Mouse (Mus musculus) heart, embryonic 11.5 days (tissue): ENCODE measurements around the gene Adgrl2. TPM values are rescaled to one million over a fixed set of nuclear protein-coding genes. Genes with fewer than 3 reads are reported as not detected.

Source experiments
- ATAC-seq: fragments of 200-750 bp; cut with Nextera tagmentation; replicated peaks from 2 replicates; pipeline ENCODE4 v1.8.0; 2017; ENCODE audit warnings: moderate library complexity; ENCODE audit not compliant: insufficient number of reproducible peaks, low FRiP score, low TSS enrichment
- H3K27ac ChIP-seq: fragments of 300-500 bp; sonication (generic); 2 replicates; pipeline ENCODE4 v1.5.1; 2014; ENCODE audit warnings: mild to moderate bottlenecking, low read depth, low read length
- H3K27me3 ChIP-seq: fragments of 300-500 bp; sonication (generic); 2 replicates; pipeline ENCODE4 v1.6.1; 2014; ENCODE audit warnings: mild to moderate bottlenecking, low read length, mixed read lengths; ENCODE audit not compliant: control insufficient read depth, insufficient read depth
- H3K36me3 ChIP-seq: fragments of 300-500 bp; sonication (generic); 2 replicates; pipeline ENCODE4 v1.6.1; 2014; ENCODE audit warnings: mild to moderate bottlenecking, low read length, moderate library complexity, mixed read lengths; ENCODE audit not compliant: control insufficient read depth, insufficient read depth
- H3K4me1 ChIP-seq: fragments of 300-500 bp; sonication (generic); 2 replicates; pipeline ENCODE4 v1.6.1; 2014; ENCODE audit warnings: low read length; ENCODE audit not compliant: control insufficient read depth, insufficient read depth
- H3K4me2 ChIP-seq: fragments of 300-500 bp; sonication (generic); 2 replicates; pipeline ENCODE4 v1.6.1; 2014; ENCODE audit warnings: mild to moderate bottlenecking, moderate library complexity
- H3K4me3 ChIP-seq: fragments of 300-500 bp; sonication (generic); 2 replicates; pipeline ENCODE4 v1.5.1; 2014; ENCODE audit warnings: low read depth, low read length
- H3K9ac ChIP-seq: fragments of 300-500 bp; sonication (generic); 2 replicates; pipeline ENCODE4 v1.6.1; 2014; ENCODE audit warnings: mild to moderate bottlenecking, low read depth, low read length, moderate library complexity
- H3K9me3 ChIP-seq: fragments of 300-500 bp; sonication (generic); replicated peaks from 2 replicates; pipeline ENCODE4 v1.6.1; 2016; ENCODE audit warnings: low read length; ENCODE audit not compliant: control insufficient read depth
- WGBS: fragments of 180-500 bp; shearing (Covaris S2); extraction: QIAGEN DNeasy Blood & Tissue Kit; methylation state at CpG from one replicate; pipeline ENCODE4 v1.1.7; 2014; ENCODE audit not compliant: insufficient replicate concordance; 5-methylcytosine and 5-hydroxymethylcytosine counted together
- polyA plus RNA-seq: library from polyadenylated mRNA; unstranded; fragments of >200 nt; fragmentation: Nextera tagmentation; extraction: Ambion mirVana; gene quantifications from 2 replicates; pipeline ENCODE4 v1.2.1, GENCODE M21; 2014

Gene Adgrl2
- polyA plus RNA-seq, 1 experiment from 2014 or later: 37.3 TPM

DNA sequence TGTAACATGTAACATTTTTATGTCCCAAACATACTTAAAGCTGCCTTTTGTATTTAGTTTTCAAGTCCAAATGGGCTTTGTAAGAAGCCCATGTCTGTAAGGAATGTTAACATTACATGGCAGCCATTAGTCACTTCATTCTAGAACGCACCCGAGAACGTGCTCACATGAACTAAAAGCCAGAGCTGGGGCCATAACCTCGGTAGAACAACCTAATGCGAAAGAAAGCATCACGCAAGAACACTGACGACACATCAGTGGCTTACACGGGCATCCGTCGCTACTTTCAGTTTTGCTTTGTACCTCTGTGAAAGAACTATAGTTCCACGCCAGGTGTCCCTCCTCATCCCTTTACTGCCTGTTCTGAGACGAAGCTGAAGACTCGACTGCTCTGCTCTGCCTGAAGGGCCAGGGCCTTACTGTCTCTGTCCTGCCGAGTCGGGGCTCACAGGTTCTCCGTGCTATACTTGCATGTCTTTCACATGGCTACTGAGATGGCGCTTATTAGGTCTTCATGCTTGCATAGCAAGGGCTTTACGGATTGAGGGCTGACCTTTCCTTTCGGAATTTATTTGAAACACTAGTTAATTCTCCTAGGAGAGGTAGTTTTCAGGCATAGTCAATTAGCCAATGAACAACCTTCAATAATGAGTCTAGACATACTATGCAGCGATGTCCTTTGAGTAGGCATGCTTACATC, 157.1 kb downstream of the Adgrl2 start:
- H3K4me3 ChIP-seq: no peak overlapping the region

DNA sequence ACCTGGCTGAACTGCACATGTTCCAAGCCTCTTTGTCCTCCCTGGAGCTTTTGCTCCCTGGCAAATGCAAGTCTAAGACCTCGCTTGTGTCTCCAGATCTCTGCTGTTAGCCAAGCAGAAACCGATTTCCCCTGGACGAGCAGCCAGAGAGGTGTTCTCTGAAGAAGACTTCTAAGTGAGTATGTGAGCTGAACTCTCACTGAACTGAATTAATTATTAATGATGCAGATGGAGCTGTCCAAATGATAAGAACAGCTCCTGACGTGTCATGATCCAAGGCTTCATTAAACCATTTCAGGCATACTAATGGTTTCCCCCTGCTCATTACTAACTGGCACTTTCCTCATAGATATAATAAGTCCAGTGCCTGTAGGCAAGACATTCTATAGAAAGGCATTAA, 158.4 kb downstream of the Adgrl2 start:
- peaks cover 9% of the 10 kb centered on the region for H3K36me3 ChIP-seq

More for the DNA sequence above, 157.1 kb downstream of the Adgrl2 start:
- H3K9ac ChIP-seq: no peak overlapping the region
- no peaks in the 10 kb centered on the region for H3K9me3 ChIP-seq
- peaks cover 5% of the 10 kb centered on the region; the same call in 1 of the 2 replicates for H3K4me1 ChIP-seq
- no peaks in the 10 kb centered on the region for H3K27me3 ChIP-seq
- no peak for ATAC-seq
- no peak overlapping the region for H3K27ac ChIP-seq
- no peak overlapping the region for H3K4me2 ChIP-seq
- H3K36me3 ChIP-seq: peaks cover 9% of the 10 kb centered on the region
- WGBS: 90% methylated on average over 20 of the region's 20 CpGs

DNA sequence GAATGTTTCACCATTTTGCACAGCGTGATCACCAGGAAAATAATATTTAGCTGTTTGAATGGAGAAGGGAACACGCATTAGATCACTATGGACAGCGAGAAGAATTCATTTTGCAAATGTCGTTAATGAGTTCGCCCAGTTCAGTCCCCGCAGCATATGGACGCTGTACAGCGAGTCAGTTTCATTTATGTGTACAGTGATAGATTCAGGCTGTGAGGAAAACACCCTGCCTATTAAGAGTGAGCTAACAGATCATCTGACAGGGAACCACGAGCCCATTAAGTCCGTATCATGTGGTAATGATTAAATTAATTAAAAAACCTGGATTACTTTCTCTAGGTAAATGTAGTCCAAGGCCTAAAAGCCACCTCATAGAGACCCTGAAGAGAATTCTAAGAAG, 161.8 kb downstream of the Adgrl2 start:
- no peak for ATAC-seq
- 91% methylated on average over 10 of the region's 10 CpGs for WGBS
- H3K9ac ChIP-seq: no peak overlapping the region
- H3K27me3 ChIP-seq: no peaks in the 10 kb centered on the region
- no peak overlapping the region for H3K4me2 ChIP-seq
- H3K9me3 ChIP-seq: no peaks in the 10 kb centered on the region
- no peak overlapping the region for H3K27ac ChIP-seq
- no peak overlapping the region for H3K4me3 ChIP-seq
- peaks cover 5% of the 10 kb centered on the region; the same call in 1 of the 2 replicates for H3K4me1 ChIP-seq
- H3K36me3 ChIP-seq: peaks cover 8% of the 10 kb centered on the region

More for the DNA sequence above, 158.4 kb downstream of the Adgrl2 start:
- Histone ChIP-seq H3K4me2 (peak overlapping the region; percentile 16; the same call in 1 of the 2 replicates), H3K4me3 (no peak overlapping the region), H3K9me3 (no peaks in the 10 kb centered on the region), H3K27me3 (no peaks in the 10 kb centered on the region), H3K9ac (no peak overlapping the region), H3K4me1 (peaks cover 5% of the 10 kb centered on the region; the same call in 1 of the 2 replicates), H3K27ac (no peak overlapping the region)
- no peak for ATAC-seq
- 50% methylated on average over 4 of the region's 4 CpGs for WGBS

DNA sequence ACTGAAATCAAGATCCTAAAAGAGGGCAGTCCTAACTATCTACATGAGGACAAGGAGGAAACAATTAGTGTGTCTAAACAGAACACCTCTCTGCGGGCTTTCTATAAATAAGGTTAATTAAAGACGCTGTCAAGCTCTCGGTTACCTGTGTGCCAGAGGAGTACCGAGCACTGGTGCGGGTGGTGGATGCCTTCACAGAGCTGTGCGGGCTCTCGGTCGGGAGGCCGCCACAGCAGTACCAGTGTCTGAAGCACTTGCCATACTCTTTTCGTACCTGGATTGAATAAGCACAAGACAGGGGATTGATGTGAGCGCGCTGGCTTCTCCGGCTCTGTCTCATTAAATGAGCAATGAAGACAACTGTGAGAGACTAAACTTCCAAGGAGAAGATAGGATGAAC, 166.8 kb downstream of the Adgrl2 start:
- no peak for ATAC-seq
- no peak overlapping the region for H3K4me2 ChIP-seq
- H3K9me3 ChIP-seq: no peaks in the 10 kb centered on the region
- no peaks in the 10 kb centered on the region for H3K4me1 ChIP-seq
- H3K27me3 ChIP-seq: no peaks in the 10 kb centered on the region
- no peak overlapping the region for H3K27ac ChIP-seq
- no peak overlapping the region for H3K4me3 ChIP-seq
- WGBS: 95% methylated on average over 13 of the region's 13 CpGs
- no peak overlapping the region for H3K9ac ChIP-seq
- H3K36me3 ChIP-seq: peaks cover 22% of the 10 kb centered on the region

DNA sequence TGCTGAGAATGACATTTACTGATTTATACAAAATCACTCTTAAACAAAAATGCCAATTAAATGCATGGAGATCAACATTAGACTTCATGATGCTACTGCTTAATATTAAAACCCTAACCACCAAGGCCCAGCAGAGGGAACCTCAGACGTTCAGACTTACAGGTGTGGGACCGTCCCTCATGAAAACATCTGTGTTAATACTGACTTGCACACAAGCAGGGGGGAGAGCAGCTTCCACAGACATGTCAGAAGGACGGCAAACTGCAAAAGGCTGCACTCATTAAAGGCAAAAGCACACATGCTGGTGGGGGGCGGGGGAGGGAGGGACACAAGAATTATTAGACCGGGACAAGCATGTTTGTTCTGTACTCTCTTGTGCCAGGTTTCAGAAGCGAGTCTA, 168.7 kb downstream of the Adgrl2 start:
- no peak for ATAC-seq
- Histone ChIP-seq H3K4me2 (no peak overlapping the region), H3K36me3 (peaks cover 35% of the 10 kb centered on the region), H3K27ac (no peak overlapping the region), H3K9ac (no peak overlapping the region), H3K4me3 (no peak overlapping the region), H3K27me3 (no peaks in the 10 kb centered on the region), H3K9me3 (no peaks in the 10 kb centered on the region), H3K4me1 (no peaks in the 10 kb centered on the region)
- 86% methylated on average over 6 of the region's 6 CpGs for WGBS

DNA sequence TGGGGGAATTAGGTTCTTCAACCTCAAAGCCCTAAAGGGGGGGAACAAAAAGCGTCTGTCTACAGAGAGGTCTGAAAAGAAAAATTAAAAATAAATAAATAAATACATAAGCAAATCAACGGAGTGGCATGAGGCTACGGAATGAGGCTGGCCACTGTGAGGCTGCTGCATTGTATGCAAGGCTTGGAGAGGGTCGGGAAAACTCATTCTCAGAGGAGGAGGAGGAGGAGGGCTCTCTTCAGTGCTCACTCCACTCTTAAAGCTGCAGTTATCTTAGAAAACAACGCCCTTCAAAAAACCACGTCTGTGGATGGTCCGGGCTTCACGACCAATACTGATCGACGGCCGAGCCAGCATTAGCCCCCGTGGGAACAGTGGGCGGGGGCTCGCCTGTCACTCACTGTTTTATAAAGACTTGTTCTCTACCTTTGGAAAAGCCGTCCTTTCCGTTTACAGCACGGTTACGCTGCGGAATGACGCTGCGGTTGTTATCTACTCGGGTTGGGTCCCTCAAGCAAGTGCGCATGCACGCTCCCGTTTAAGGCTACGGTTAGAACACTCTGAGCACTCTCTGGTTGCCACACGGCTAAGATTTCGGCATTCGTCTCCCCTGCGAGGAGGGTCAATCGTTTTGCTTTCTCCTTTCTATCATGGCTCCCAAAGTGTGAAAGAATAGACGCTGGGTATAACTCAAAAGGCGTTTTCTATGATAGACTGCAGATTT, 170.9 kb downstream of the Adgrl2 start:
- Histone ChIP-seq H3K27ac (no peak overlapping the region), H3K27me3 (no peaks in the 10 kb centered on the region), H3K4me2 (no peak overlapping the region), H3K4me3 (no peak overlapping the region), H3K9me3 (no peaks in the 10 kb centered on the region), H3K9ac (no peak overlapping the region), H3K4me1 (no peaks in the 10 kb centered on the region), H3K36me3 (peaks cover 38% of the 10 kb centered on the region)
- ATAC-seq: no peak
- 89% methylated on average over 33 of the region's 33 CpGs for WGBS

DNA sequence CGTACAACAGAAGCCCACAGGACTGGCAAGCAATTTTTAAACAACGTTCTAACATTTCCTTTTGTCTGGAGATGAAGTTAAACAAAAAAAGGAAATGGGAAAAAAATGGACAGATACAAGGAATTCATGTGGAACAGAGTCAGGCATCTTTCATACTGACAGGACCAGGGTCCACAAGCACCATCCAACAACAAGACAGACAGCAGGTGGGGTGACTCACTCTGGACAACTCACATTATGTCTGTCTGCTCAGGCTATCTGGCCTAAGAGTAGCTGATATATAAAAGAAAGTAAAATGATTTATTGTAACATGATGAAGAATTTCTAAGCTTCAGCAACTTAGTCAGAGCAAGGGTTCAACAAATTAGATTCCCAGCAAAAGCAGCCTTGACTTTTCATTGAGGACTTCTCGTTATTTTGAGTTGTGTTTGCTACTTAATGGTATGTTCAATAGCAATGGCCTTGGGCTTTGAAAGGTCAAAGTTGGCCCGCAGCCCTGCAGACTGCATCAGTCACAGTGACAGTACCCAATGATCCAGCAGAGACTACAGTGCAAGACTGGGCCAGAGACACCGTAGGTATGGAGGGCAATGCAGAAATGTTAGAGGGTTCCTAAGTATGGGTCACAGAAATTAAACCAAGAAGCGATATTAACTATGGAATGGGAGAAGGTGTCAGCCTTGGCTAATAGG, 171.8 kb downstream of the Adgrl2 start:
- Histone ChIP-seq H3K27me3 (no peaks in the 10 kb centered on the region), H3K27ac (no peak overlapping the region), H3K4me1 (no peaks in the 10 kb centered on the region), H3K9ac (no peak overlapping the region), H3K4me2 (no peak overlapping the region), H3K4me3 (no peak overlapping the region), H3K36me3 (peaks cover 36% of the 10 kb centered on the region), H3K9me3 (no peaks in the 10 kb centered on the region)
- no peak for ATAC-seq
- WGBS: 79% methylated on average over 6 of the region's 6 CpGs

DNA sequence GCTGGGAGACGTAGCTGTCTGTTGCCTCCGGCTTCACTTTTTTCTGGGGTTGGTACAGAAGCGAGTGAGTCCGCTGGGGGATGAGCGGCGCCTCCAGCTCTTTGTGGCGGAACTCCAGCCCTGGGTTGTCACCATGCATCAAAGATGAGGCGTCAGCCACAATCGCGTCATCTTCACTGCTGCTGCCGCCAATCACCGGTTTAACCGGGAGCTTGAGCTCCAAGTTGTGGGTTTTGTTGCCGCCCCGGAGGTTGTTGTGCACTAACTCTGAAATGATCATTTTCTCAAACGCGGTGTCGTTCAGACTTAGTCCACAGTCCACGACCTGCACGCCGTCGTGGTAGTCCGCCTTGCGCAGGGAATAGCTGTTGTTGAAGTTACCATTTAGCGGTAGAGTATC, 172.9 kb downstream of the Adgrl2 start:
- no peak for ATAC-seq
- Histone ChIP-seq H3K27me3 (no peaks in the 10 kb centered on the region), H3K4me3 (no peak overlapping the region), H3K9ac (no peak overlapping the region), H3K27ac (no peak overlapping the region), H3K36me3 (peaks cover 30% of the 10 kb centered on the region), H3K4me2 (no peak overlapping the region), H3K4me1 (no peaks in the 10 kb centered on the region), H3K9me3 (no peaks in the 10 kb centered on the region)
- 96% methylated on average over 25 of the region's 25 CpGs for WGBS
